Mouse (Mus musculus) MEL (cell line): ENCODE data around the gene Gm37240.

Experiments used
- CHD1 ChIP-seq: IDR thresholded peaks from 2 replicates; pipeline ENCODE4 v1.6.1; 2012; ENCODE audit warnings: low read depth, mild to moderate bottlenecking, inconsistent platforms, low read length, improper control_type of control experiment
- CTCF ChIP-seq, 3 experiments: IDR thresholded peaks in 2 of 3; conservative IDR thresholded peaks in 1 of 3; 2 replicates each; pipeline ENCODE4 v1.5.1; 2011 to 2012; ENCODE audit warnings: low read length in 3 of 3, low read depth in 2 of 3, mild to moderate bottlenecking in 2 of 3, improper control_type of control experiment in 1 of 3, inconsistent platforms in 1 of 3, mixed read lengths in 1 of 3, moderate library complexity in 1 of 3; ENCODE audit not compliant: control insufficient read depth in 1 of 3, insufficient read depth in 1 of 3, poor library complexity in 1 of 3, severe bottlenecking in 1 of 3
- GATA1 ChIP-seq: IDR thresholded peaks from 2 replicates; pipeline ENCODE4 v1.6.1; 2011; ENCODE audit warnings: low read depth, low read length, improper control_type of control experiment
- JUND ChIP-seq: IDR thresholded peaks from 2 replicates; pipeline ENCODE4 v1.6.1; 2011; ENCODE audit warnings: low read depth, mild to moderate bottlenecking, improper control_type of control experiment, low read length
- MAFK ChIP-seq: IDR thresholded peaks from 2 replicates; pipeline ENCODE4 v1.6.1; 2011; ENCODE audit warnings: low read depth, mild to moderate bottlenecking, low read length, improper control_type of control experiment, borderline replicate concordance
- POLR2A ChIP-seq, 2 experiments: IDR thresholded peaks; 2 replicates each; pipeline ENCODE4 v1.6.1; 2011 to 2012; ENCODE audit warnings: low read length in 2 of 2, mild to moderate bottlenecking in 2 of 2, control low read depth in 1 of 2, improper control_type of control experiment in 1 of 2, low read depth in 1 of 2, moderate library complexity in 1 of 2; ENCODE audit not compliant: control insufficient read depth in 1 of 2, insufficient read depth in 1 of 2, poor library complexity in 1 of 2
- TAL1 ChIP-seq: IDR thresholded peaks from 2 replicates; pipeline ENCODE4 v1.6.1; 2012; ENCODE audit warnings: mild to moderate bottlenecking, inconsistent platforms, low read length, moderate library complexity, mixed read lengths

GRCm38 (mm10) chr3:85553731-85554277 lies 333.5 kb downstream of the Gm37240 start:
- TF ChIP-seq POLR2A (IDR thresholded peaks at IDR 0.05; ENCODE audit: control insufficient read depth in 1 of 2, insufficient read depth in 1 of 2, low read depth in 1 of 2, low read length in 2 of 2, poor library complexity in 1 of 2) (no peak), GATA1 (no peak), TAL1 (no peak), CTCF (IDR thresholded peaks at IDR 0.05 in 2 of 3, conservative IDR thresholded peaks at IDR 0.05 in 1 of 3; ENCODE audit: control insufficient read depth in 1 of 3, insufficient read depth in 1 of 3, low read depth in 2 of 3, low read length in 3 of 3, poor library complexity in 1 of 3, severe bottlenecking in 1 of 3) (no peak), JUND (no peak), MAFK (no peak), CHD1 (no peak)
